Mouse (Mus musculus) lung, adult 18-20 months (tissue): ENCODE results near the gene Exoc3.

Experiments used
- DNase-seq, 2 experiments: peaks; one replicate each; pipeline ENCODE4 v3.0.0; 2022; ENCODE audit warnings: mixed read lengths in 2 of 2

Exoc3 gene

GRCm38 (mm10) chr13:74208317-74208985 is at the start of gene Exoc3:
Gene Exoc3, minus strand, starts transcription at chr13:74208732.
- DNase-seq: peak; percentile 89 to 91

- DNase-seq: no peak
Observed at GRCm38 (mm10) chr13:74246494-74246893, 38.0 kb upstream of the Exoc3 start.

- DNase-seq: no peak
Observed at GRCm38 (mm10) chr13:74245899-74246231, 37.3 kb upstream of the Exoc3 start.

GRCm38 (mm10) chr13:74245214-74245898 is 36.8 kb upstream of the Exoc3 start:
- DNase-seq: peak; percentile 53 to 56

GRCm38 (mm10) chr13:74237574-74237973 is 29.0 kb upstream of the Exoc3 start:
- no peak for DNase-seq

- no peak for DNase-seq
Observed at GRCm38 (mm10) chr13:74220659-74221058, 12.1 kb upstream of the Exoc3 start.

GRCm38 (mm10) chr13:74218441-74218840 is 9.9 kb upstream of the Exoc3 start:
- no peak for DNase-seq

- no peak for DNase-seq
Observed at GRCm38 (mm10) chr13:74208986-74209345, 434 bp upstream of the Exoc3 start.

- no peak for DNase-seq
Observed at GRCm38 (mm10) chr13:74196451-74196850, 12.1 kb downstream of the Exoc3 start.

- no peak for DNase-seq
Observed at GRCm38 (mm10) chr13:74192613-74193012, 15.9 kb downstream of the Exoc3 start.

GRCm38 (mm10) chr13:74183011-74183695 is 25.4 kb downstream of the Exoc3 start:
- no peak for DNase-seq

- no peak for DNase-seq
Observed at GRCm38 (mm10) chr13:74172036-74172435, 36.5 kb downstream of the Exoc3 start.

- no peak for DNase-seq
Observed at GRCm38 (mm10) chr13:74169446-74170164, 38.9 kb downstream of the Exoc3 start.

GRCm38 (mm10) chr13:74167492-74167891 is 41.0 kb downstream of the Exoc3 start:
- peak; percentile 14 to 33 for DNase-seq

GRCm38 (mm10) chr13:74167057-74167413 is 41.5 kb downstream of the Exoc3 start:
- DNase-seq: no peak

- peak; percentile 46 to 62 for DNase-seq
Observed at GRCm38 (mm10) chr13:74166348-74167056, 42.0 kb downstream of the Exoc3 start.

GRCm38 (mm10) chr13:74147327-74147726 is 61.2 kb downstream of the Exoc3 start:
- DNase-seq: no peak

GRCm38 (mm10) chr13:74145983-74146622 is 62.4 kb downstream of the Exoc3 start:
- DNase-seq: no peak

- no peak for DNase-seq
Observed at GRCm38 (mm10) chr13:74144120-74144884, 64.2 kb downstream of the Exoc3 start.

- no peak for DNase-seq
Observed at GRCm38 (mm10) chr13:74143282-74143681, 65.2 kb downstream of the Exoc3 start.

GRCm38 (mm10) chr13:74140793-74141192 is 67.7 kb downstream of the Exoc3 start:
- no peak for DNase-seq
